Mouse (Mus musculus) cerebellum, adult 2 months (tissue): ENCODE data around the gene 2410004P03Rik. TPM values are rescaled to one million over a fixed set of nuclear protein-coding genes. Genes with fewer than 3 reads are reported as not detected.

Experiments
- DNase-seq, 2 experiments: peaks; one replicate each; pipeline ENCODE4 v3.0.0; 2021
- H3K27ac ChIP-seq: fragments of 200-500 bp; 2 replicates; pipeline ENCODE4 v1.5.1; 2012; ENCODE audit warnings: low read length, control low read depth, inconsistent platforms; ENCODE audit not compliant: insufficient read depth
- H3K27me3 ChIP-seq: fragments of 200-500 bp; 2 replicates; pipeline ENCODE4 v1.6.1; 2012; ENCODE audit warnings: inconsistent platforms, mild to moderate bottlenecking, low read length, moderate library complexity; ENCODE audit not compliant: control insufficient read depth, insufficient read depth
- H3K4me1 ChIP-seq: fragments of 200-500 bp; 2 replicates; pipeline ENCODE4 v1.6.1; 2011; ENCODE audit warnings: low read length; ENCODE audit not compliant: control insufficient read depth, insufficient read depth
- H3K4me3 ChIP-seq: fragments of 200-500 bp; replicated peaks from 2 replicates; pipeline ENCODE3; 2011; ENCODE audit warnings: mild to moderate bottlenecking, low read depth, low read length, control low read depth; ENCODE audit not compliant: insufficient read depth
- CTCF ChIP-seq: fragments of 200-500 bp; IDR thresholded peaks from 2 replicates; pipeline ENCODE4 v1.5.1; 2011; ENCODE audit warnings: low read depth, mild to moderate bottlenecking, control low read depth, low read length, moderate library complexity, borderline replicate concordance; ENCODE audit not compliant: insufficient read depth
- POLR2A ChIP-seq: fragments of 200-500 bp; IDR thresholded peaks from 2 replicates; pipeline ENCODE4 v1.6.1; 2011; ENCODE audit warnings: low read length, control low read depth, borderline replicate concordance; ENCODE audit not compliant: insufficient read depth
- WGBS: fragments of 180-500 bp; shearing (Covaris S2); methylation state at CpG from one replicate; pipeline ENCODE4 v1.1.7; 2018; 5-methylcytosine and 5-hydroxymethylcytosine counted together
- polyA plus RNA-seq: library from polyadenylated mRNA; depleted of rRNA; stranded (reverse); fragments of >200 nt; gene quantifications from 2 replicates; pipeline ENCODE4 v1.2.3, GENCODE M21; 2012; rRNA removed

2410004P03Rik gene
- 0.90 and 1.1 TPM in 2 replicates for polyA plus RNA-seq

DNA sequence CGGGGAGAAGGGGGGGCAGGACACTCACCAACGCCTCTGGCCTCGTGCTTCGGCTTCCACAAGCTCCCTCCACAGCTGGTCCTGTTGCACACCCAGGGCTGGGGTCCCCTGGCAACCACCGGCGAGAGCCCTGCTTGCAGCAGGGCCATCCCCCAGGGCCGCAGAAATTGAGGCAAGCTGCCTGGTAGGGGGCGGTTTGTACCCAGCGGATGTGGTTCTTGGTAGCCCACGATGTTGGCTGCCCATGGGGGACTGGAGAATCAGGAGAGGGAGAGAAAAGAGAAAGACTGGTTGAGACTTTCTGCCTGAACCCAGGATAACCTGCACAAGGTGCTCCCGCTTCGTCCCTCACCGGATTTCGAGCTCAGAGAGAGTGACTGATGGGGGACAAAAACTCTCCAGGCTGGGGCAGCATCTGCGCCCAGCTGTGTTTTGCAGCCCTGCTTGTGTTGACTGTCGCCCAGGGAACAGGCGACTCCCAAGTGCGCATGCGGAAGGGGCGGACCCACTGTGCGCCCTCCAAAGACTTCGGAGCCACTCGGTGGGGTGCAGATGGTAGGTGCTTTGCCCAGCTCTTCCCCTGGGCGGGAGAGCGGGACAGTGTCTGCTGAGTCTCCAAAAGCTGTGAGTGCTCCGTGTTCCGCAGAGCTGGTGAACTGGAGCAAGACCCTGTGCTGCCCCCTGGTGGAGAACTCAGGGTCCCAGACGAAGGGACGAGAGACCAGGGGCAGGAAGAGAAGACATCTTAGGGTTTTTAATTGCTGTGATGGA lies at the start of gene 2410004P03Rik:
TSS of gene 2410004P03Rik (minus strand) at position 628 of the 771 bp plus-strand sequence.
- Histone ChIP-seq H3K27ac (no peak within 1 kb of the TSS), H3K4me1 (no peaks in the 10 kb centered on the region), H3K4me3 (peak within 1 kb of the TSS; percentile 17), H3K27me3 (no peaks in the 10 kb centered on the region)
- 6% methylated on average over 29 of the region's 29 CpGs for WGBS
- DNase-seq: peak; percentile 48 to 64
- TF ChIP-seq CTCF (peak; percentile 65), POLR2A (no peak)

DNA sequence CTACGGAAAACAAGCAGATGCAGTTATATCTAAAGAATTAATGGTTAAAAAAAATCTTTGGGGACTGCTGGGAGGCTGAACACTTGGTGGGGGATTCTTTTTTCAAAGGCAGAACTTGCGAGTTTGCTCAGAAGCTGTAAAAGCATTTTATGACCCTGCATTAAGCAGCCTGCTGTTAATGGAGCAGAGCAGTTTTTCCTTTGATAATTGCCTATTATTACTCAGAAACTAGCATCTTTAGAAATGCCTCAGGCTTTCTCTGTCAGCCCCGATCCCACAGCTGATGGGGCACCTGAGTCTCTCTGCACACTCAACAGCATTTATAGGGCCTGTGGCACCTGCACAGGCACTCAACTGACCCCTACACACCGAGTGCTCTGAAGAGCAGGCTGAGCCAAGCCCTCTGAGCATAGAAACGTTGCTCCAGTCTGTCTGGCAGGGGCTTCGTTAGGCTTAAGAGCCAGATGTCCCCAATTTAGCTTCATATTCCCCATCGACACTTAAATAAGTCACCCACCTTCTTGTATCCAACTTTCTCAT lies 49.7 kb upstream of the 2410004P03Rik start:
- DNase-seq: no peak
- H3K27ac ChIP-seq: no peak overlapping the region
- TF ChIP-seq CTCF (no peak), POLR2A (no peak)
- H3K4me1 ChIP-seq: no peaks in the 10 kb centered on the region
- H3K4me3 ChIP-seq: no peak overlapping the region
- WGBS: 56% methylated on average over 7 of the region's 7 CpGs
- H3K27me3 ChIP-seq: no peaks in the 10 kb centered on the region

DNA sequence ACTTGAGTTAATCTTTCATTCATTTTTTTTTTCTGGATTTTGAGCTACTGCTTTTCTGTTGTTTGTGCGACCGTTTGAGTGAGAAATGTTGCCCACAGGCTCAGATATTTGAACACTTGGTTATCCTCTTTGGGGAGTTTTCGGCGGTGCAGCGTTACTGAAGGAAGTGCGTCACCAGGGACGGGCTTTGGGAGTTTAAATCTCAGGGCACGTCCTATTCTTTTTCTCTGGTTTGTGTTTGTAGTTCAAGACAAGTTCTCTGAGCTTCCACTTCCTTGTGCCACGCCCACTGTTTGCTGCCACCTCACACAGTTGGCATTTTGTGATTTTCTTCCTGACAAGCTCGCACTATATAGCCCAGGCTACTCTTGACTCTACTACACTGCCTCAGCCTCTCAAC lies 47.0 kb upstream of the 2410004P03Rik start:
- 86% methylated on average over 10 of the region's 10 CpGs for WGBS
- no peak for TF ChIP-seq POLR2A
- TF ChIP-seq CTCF: no peak
- no peak for DNase-seq
- Histone ChIP-seq H3K27me3 (no peaks in the 10 kb centered on the region), H3K4me3 (no peak overlapping the region), H3K27ac (no peak overlapping the region), H3K4me1 (no peaks in the 10 kb centered on the region)

DNA sequence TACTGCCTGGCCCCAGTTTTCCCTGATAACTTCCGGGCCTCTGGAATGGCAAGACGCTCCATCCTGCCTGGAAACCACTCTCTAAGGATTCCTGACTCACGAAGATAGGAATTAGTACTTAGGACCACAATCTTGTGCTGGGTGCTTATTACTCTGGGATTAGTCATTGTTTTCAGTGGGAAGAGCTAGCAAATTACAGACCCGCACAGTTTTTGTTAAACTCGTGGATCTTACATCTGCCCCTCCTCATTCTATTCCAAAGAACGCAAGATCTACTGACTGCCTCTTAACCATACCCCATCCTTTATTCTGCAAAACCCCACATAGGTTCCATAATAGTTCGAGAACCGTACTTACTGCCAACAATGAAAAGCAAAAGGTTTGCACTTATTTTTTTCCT lies 45.6 kb upstream of the 2410004P03Rik start:
- no peak for DNase-seq
- WGBS: 87% methylated on average over 8 of the region's 8 CpGs
- no peak overlapping the region for H3K4me3 ChIP-seq
- H3K27me3 ChIP-seq: no peaks in the 10 kb centered on the region
- H3K27ac ChIP-seq: no peak overlapping the region
- H3K4me1 ChIP-seq: no peaks in the 10 kb centered on the region
- TF ChIP-seq CTCF (no peak), POLR2A (no peak)

DNA sequence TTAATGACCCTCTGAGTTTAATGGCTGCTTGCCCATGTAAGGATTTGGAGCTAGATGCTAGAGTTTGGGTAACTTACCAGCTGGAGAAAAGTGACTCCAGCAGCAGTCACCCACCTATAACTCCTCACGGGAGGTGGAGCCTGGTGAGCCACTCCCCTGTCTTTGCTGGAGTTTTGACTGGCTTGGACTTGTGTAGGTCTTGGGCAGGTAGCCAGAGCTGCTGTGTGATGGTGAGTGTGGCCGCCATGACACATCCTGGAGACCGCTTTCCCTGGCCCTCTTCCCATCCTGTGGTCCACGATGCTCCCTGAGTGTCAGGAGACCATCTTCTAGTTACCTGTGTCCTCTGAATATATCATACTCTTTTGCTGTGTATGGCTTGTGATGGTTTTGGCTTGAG lies 44.2 kb upstream of the 2410004P03Rik start:
- H3K4me3 ChIP-seq: no peak overlapping the region
- DNase-seq: no peak
- H3K27ac ChIP-seq: no peak overlapping the region
- 61% methylated on average over 4 of the region's 4 CpGs for WGBS
- H3K27me3 ChIP-seq: no peaks in the 10 kb centered on the region
- no peaks in the 10 kb centered on the region for H3K4me1 ChIP-seq
- TF ChIP-seq POLR2A (no peak), CTCF (no peak)

DNA sequence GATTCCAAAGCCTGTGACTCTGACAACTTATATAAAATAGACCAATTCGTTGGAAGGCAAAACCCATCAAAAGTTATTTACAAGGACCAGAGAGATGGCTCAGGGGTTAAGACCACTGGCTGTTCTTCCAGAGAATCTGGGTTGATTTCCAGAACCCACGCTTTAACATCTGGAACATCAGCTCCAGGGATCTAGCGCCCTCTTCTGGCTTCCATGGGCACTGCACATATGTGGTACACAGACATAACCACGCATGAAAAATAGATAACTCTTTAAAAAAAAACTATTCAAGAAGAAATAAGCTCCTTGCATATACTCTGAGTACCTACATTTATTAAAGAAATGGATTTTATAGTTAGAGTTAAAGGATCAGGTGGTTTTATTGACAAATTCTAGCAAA lies 43.2 kb upstream of the 2410004P03Rik start:
- Histone ChIP-seq H3K27me3 (no peaks in the 10 kb centered on the region), H3K4me3 (no peak overlapping the region), H3K4me1 (no peaks in the 10 kb centered on the region), H3K27ac (no peak overlapping the region)
- 62% methylated on average over 4 of the region's 4 CpGs for WGBS
- TF ChIP-seq CTCF: no peak
- no peak for TF ChIP-seq POLR2A
- no peak for DNase-seq

DNA sequence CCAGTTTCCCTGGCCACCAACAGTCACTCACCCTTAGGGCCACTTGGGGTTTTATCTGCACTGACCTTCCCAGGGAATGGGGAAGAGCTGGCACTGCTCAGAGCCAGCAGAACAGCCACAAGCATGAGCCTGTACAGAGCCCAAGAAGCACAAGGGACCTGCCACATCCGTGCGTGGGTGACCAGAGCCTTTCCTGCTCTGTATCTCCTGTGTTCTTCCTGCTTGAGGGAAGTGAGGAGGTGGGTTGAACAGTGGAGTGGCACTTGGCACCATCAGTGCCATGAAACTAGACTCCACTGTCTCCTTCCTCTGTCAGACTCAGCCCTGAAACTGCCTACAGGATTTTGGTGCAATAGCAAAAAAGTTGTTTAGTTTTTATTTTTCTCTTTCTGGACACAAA lies 41.1 kb upstream of the 2410004P03Rik start:
- no peaks in the 10 kb centered on the region for H3K4me1 ChIP-seq
- WGBS: 72% methylated on average over 2 of the region's 2 CpGs
- no peak overlapping the region for H3K27ac ChIP-seq
- no peak overlapping the region for H3K4me3 ChIP-seq
- TF ChIP-seq POLR2A: no peak
- no peak for TF ChIP-seq CTCF
- DNase-seq: no peak
- no peaks in the 10 kb centered on the region for H3K27me3 ChIP-seq

DNA sequence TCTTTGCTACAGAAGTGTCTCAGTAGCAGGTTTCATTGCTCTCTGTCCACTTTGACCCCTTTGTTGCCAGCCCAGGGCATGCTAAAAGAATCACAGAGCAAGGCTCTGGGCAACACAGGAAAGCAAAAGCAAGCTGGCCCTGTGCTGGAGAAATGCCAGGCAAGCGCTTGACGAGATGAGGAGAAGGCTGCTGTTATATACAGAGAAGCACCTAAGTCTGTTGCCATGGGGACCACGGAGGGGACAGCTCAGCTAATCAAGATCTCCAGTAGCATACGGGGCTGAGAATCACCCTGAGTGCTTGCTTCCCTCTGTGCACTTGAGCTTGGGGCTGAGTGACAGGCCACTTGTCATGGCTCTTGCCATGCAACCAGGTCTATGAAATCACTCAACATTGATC lies 39.5 kb upstream of the 2410004P03Rik start:
- Histone ChIP-seq H3K4me3 (no peak overlapping the region), H3K4me1 (no peaks in the 10 kb centered on the region), H3K27ac (no peak overlapping the region), H3K27me3 (no peaks in the 10 kb centered on the region)
- WGBS: 23% methylated on average over 4 of the region's 4 CpGs
- no peak for DNase-seq
- TF ChIP-seq CTCF (no peak), POLR2A (no peak)
